In the genomic region with DNA sequence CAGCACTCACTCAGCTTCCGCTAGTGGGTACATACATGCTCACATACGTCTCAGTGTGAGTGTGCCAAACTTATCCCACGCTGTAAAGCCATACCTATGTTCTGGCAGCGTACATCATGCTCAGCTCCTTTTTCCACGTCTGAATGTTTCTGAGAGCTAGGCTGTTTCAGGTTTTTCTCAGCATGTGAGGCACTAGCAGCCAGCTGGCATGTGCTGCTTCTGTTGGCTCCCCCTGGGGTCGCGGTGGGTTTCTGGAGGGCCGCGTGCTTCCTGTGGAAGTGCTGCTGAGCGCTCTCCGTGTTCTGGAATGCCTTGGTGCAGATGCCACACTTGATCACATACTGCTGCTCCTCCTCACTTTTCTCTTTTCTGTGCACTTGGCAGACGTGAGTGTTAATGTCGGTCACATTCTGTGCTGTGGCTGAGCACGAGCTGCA, we compare ENCODE assay signal across 23 mouse cellular contexts. TPM values are rescaled to one million over a fixed set of nuclear protein-coding genes. Genes with fewer than 3 reads are reported as not detected.
DNase-seq lines count a peak whose midpoint lies in the region; ATAC-seq and TF ChIP-seq lines count a peak whose summit lies in the region.
"Had no signal": no experiment of that assay in that cellular context is flagged by ENCODE, and none has a peak within 500 bp of the region (broad histone marks: within the 10 kb centered on the region; RNA-seq: fewer than 3 reads in every experiment).

No protein-coding gene starts in this region.

- H3K9me3 ChIP-seq in midbrain, postnatal 0 days (ENCODE audit: low read length), result no peaks in the 10 kb centered on the region
- H3K9me3 ChIP-seq in midbrain, embryonic 15.5 days, result no peaks in the 10 kb centered on the region
- H3K9me3 ChIP-seq: embryonic facial prominence, embryonic 10.5 days; G1E; heart, embryonic 15.5 days; lung, embryonic 15.5 days; midbrain, embryonic 10.5 days had no signal

- H3K4me1 ChIP-seq in cerebellum, adult 2 months (ENCODE audit: control insufficient read depth, insufficient read depth, low read length), result peaks cover 7% of the 10 kb centered on the region
- H3K4me1 ChIP-seq in midbrain, postnatal 0 days (ENCODE audit: insufficient read depth, low read length), result no peaks in the 10 kb centered on the region
- H3K4me1 ChIP-seq in midbrain, embryonic 15.5 days, result no peaks in the 10 kb centered on the region
- H3K4me1 ChIP-seq: embryonic facial prominence, embryonic 10.5 days; heart, embryonic 15.5 days; lung, embryonic 15.5 days; midbrain, embryonic 10.5 days had no signal

- TF ChIP-seq CTCF in cerebellum, adult 2 months (IDR thresholded peaks at IDR 0.05; ENCODE audit: borderline replicate concordance, insufficient read depth, low read depth, low read length), result no peak
- TF ChIP-seq CTCF in midbrain, postnatal 0 days (IDR thresholded peaks at IDR 0.05), result no peak

- intact Hi-C loops in left cerebral cortex, postnatal 36 days (cut with DNase I), result no loop called here

- H3K9ac ChIP-seq in midbrain, postnatal 0 days (replicated peaks; ENCODE audit: low read length, poor library complexity, severe bottlenecking), result no peak overlapping the region
- H3K9ac ChIP-seq in midbrain, embryonic 15.5 days, result no peak overlapping the region
- H3K9ac ChIP-seq: heart, embryonic 15.5 days; liver, embryonic 14.5 days; lung, embryonic 15.5 days had no signal

- DNase-seq in cerebellum, adult 2 months, result peak; percentile 36 to 38
- no peak for DNase-seq in cerebellum, adult 11 months
- DNase-seq in heart, adult 11 months, result peak; percentile 55
- no peak for DNase-seq in heart, adult 8-10 months (ENCODE audit: low spot score)
- peak; percentile 5 for DNase-seq in midbrain, postnatal 0 days (ENCODE audit: low spot score)
- DNase-seq in left cerebral cortex, postnatal 36 days (ENCODE audit: low spot score in 2 of 2), result peak; percentile 22 to 57
- no peak for DNase-seq in lung, postnatal 36 days
- DNase-seq: adrenal gland, postnatal 25 days; gastrocnemius, postnatal 10 days; heart, adult 2 months; heart, postnatal 4 days; kidney, adult 18-20 months; thymus, postnatal 25 days had no signal

- H3K27me3 ChIP-seq in cerebellum, adult 2 months (ENCODE audit: control insufficient read depth, insufficient read depth, low read length), result no peaks in the 10 kb centered on the region
- H3K27me3 ChIP-seq in midbrain, postnatal 0 days (ENCODE audit: insufficient read depth, low read length), result no peaks in the 10 kb centered on the region
- no peaks in the 10 kb centered on the region for H3K27me3 ChIP-seq in midbrain, embryonic 15.5 days (replicated peaks)
- H3K27me3 ChIP-seq: heart, embryonic 15.5 days; lung, embryonic 15.5 days had no signal

- no peak overlapping the region for H3K4me3 ChIP-seq in cerebellum, adult 2 months (replicated peaks; ENCODE audit: insufficient read depth, low read depth, low read length)
- H3K4me3 ChIP-seq in midbrain, postnatal 0 days (ENCODE audit: low read depth, low read length), result no peak overlapping the region
- no peak overlapping the region for H3K4me3 ChIP-seq in midbrain, embryonic 15.5 days
- H3K4me3 ChIP-seq: embryonic facial prominence, embryonic 10.5 days; heart, adult 2 months; heart, embryonic 15.5 days; lung, embryonic 15.5 days; midbrain, embryonic 10.5 days had no signal

- no peak for ATAC-seq in midbrain, postnatal 0 days (ENCODE audit: low FRiP score)
- no peak for ATAC-seq in midbrain, embryonic 15.5 days (replicated peaks)
- ATAC-seq: activated CD4-positive, CD25-positive, alpha-beta regulatory T cell, adult 4 months had no signal

- no peak overlapping the region for H3K27ac ChIP-seq in cerebellum, adult 2 months (ENCODE audit: insufficient read depth, low read length)
- H3K27ac ChIP-seq in midbrain, postnatal 0 days (ENCODE audit: low read depth, low read length), result no peak overlapping the region
- no peak overlapping the region for H3K27ac ChIP-seq in midbrain, embryonic 15.5 days
- H3K27ac ChIP-seq: embryonic facial prominence, embryonic 10.5 days; heart, adult 2 months; heart, embryonic 15.5 days; kidney, postnatal 0 days; liver, embryonic 14.5 days; lung, embryonic 15.5 days; macrophage; midbrain, embryonic 10.5 days had no signal

- 7% methylated on average over 14 of the region's 14 CpGs for WGBS in cerebellum, adult 2 months
- 86% methylated on average over 14 of the region's 14 CpGs for WGBS in midbrain, postnatal 0 days
- whole genome bisulfite sequencing in midbrain, embryonic 15.5 days, result 85% methylated on average over 14 of the region's 14 CpGs

- peaks cover 19% of the 10 kb centered on the region for H3K36me3 ChIP-seq in midbrain, postnatal 0 days (ENCODE audit: insufficient read depth, low read length)
- peaks cover 14% of the 10 kb centered on the region; the same call in 1 of the 2 replicates for H3K36me3 ChIP-seq in midbrain, embryonic 15.5 days (replicated peaks)

- no peak overlapping the region for H3K4me2 ChIP-seq in midbrain, postnatal 0 days (ENCODE audit: low read depth, low read length, poor library complexity, severe bottlenecking)
- H3K4me2 ChIP-seq in midbrain, embryonic 15.5 days, result no peak overlapping the region
- H3K4me2 ChIP-seq: heart, embryonic 15.5 days; lung, embryonic 15.5 days had no signal

- TF ChIP-seq POLR2A in cerebellum, adult 2 months (IDR thresholded peaks at IDR 0.05; ENCODE audit: borderline replicate concordance, insufficient read depth, low read length), result no peak

RNA-seq across cellular contexts. Expression of a gene that starts 18.6 kb away (rescaled TPM):
- polyA plus RNA-seq in cerebellum, adult 2 months (2012; rRNA removed), result 18.6 and 18.7 TPM in 2 replicates
- total RNA-seq in heart, adult 8-10 months (2022), result 10 to 100 TPM; 34.4 to 43.4 (median 38.5) TPM
- total RNA-seq in midbrain, postnatal 0 days (2014; rRNA removed), result 12.8 and 26.1 TPM in 2 replicates
- polyA plus RNA-seq in midbrain, postnatal 0 days (2015; fragmentation: Nextera tagmentation; extraction: Ambion mirVana), result 28.1 and 29.0 TPM in 2 replicates
- polyA plus RNA-seq in midbrain, embryonic 15.5 days (2015; fragmentation: Nextera tagmentation; extraction: Ambion mirVana), result 22.2 and 23.6 TPM in 2 replicates
- total RNA-seq in left cerebral cortex, postnatal 36 days (2021), result 10 to 100 TPM; 11.7 to 12.2 TPM

RNA-seq across cellular contexts. Expression of a gene that starts 38.2 kb away (rescaled TPM):
- polyA plus RNA-seq in cerebellum, adult 2 months (2012; rRNA removed), result 21.2 and 21.9 TPM in 2 replicates
- total RNA-seq in heart, adult 8-10 months (2022), result 10 to 100 TPM; 10.7 to 17.3 (median 12.6) TPM
- total RNA-seq in midbrain, postnatal 0 days (2014; rRNA removed), result 78.8 and 101 TPM in 2 replicates
- 29.2 and 34.2 TPM in 2 replicates for polyA plus RNA-seq in midbrain, postnatal 0 days (2015; fragmentation: Nextera tagmentation; extraction: Ambion mirVana)
- 43.6 and 48.8 TPM in 2 replicates for polyA plus RNA-seq in midbrain, embryonic 15.5 days (2015; fragmentation: Nextera tagmentation; extraction: Ambion mirVana)
- 10 to 100 TPM; 51.2 to 62.0 TPM for total RNA-seq in left cerebral cortex, postnatal 36 days (2021)

RNA-seq across cellular contexts. Expression of a gene that starts 56.5 kb away (rescaled TPM):
- 22.0 and 25.1 TPM in 2 replicates for polyA plus RNA-seq in cerebellum, adult 2 months (2012; rRNA removed)
- 10 to 100 TPM in 1 of 4 experiments, 1 to 10 TPM in 3; 6.2 to 10.6 (median 6.8) TPM for total RNA-seq in heart, adult 8-10 months (2022)
- 9.3 and 13.2 TPM in 2 replicates for total RNA-seq in midbrain, postnatal 0 days (2014; rRNA removed)
- 25.0 and 29.8 TPM in 2 replicates for polyA plus RNA-seq in midbrain, postnatal 0 days (2015; fragmentation: Nextera tagmentation; extraction: Ambion mirVana)
- 31.3 and 34.8 TPM in 2 replicates for polyA plus RNA-seq in midbrain, embryonic 15.5 days (2015; fragmentation: Nextera tagmentation; extraction: Ambion mirVana)
- 10 to 100 TPM; 27.4 to 32.1 TPM for total RNA-seq in left cerebral cortex, postnatal 36 days (2021)
- polyA plus RNA-seq: G1E had no signal

Comparison
In these comparisons a context has a peak if more than half of its experiments do, and no peak if none do; other contexts are left out.
1. DNase-seq: peak in cerebellum, adult 2 months (2 of 2), heart, adult 11 months (single experiment), midbrain, postnatal 0 days (single experiment) and left cerebral cortex, postnatal 36 days (2 of 2); none in cerebellum, adult 11 months (single experiment), heart, adult 8-10 months (single experiment) and lung, postnatal 36 days (single experiment).